Mouse (Mus musculus) neural tube, embryonic 14.5 days (tissue): ENCODE results near the gene Csmd2. TPM values are rescaled to one million over a fixed set of nuclear protein-coding genes. Genes with fewer than 3 reads are reported as not detected.

Experiments used
- ATAC-seq: fragments of 200-750 bp; cut with Nextera tagmentation; 2 replicates; pipeline ENCODE4 v1.8.0; 2017; ENCODE audit warnings: low read depth, mild to moderate bottlenecking, moderate TSS enrichment, moderate library complexity
- H3K27ac ChIP-seq: fragments of 300-500 bp; sonication (generic); 2 replicates; pipeline ENCODE4 v1.5.1; 2014; ENCODE audit warnings: low read depth, mild to moderate bottlenecking, control low read depth, low read length, moderate library complexity, mixed read lengths
- H3K27me3 ChIP-seq: fragments of 300-500 bp; sonication (generic); 2 replicates; pipeline ENCODE4 v1.6.1; 2014; ENCODE audit warnings: low read length; ENCODE audit not compliant: control insufficient read depth, insufficient read depth
- H3K36me3 ChIP-seq: fragments of 300-500 bp; sonication (generic); 2 replicates; pipeline ENCODE4 v1.6.1; 2014; ENCODE audit warnings: low read length, mixed read lengths; ENCODE audit not compliant: control insufficient read depth, insufficient read depth
- H3K4me1 ChIP-seq: fragments of 300-500 bp; sonication (generic); 2 replicates; pipeline ENCODE4 v1.6.1; 2014; ENCODE audit warnings: low read length; ENCODE audit not compliant: control insufficient read depth, insufficient read depth
- H3K4me2 ChIP-seq: fragments of 300-500 bp; sonication (generic); 2 replicates; pipeline ENCODE4 v1.6.1; 2014; ENCODE audit warnings: mild to moderate bottlenecking, low read depth, low read length, control low read depth
- H3K4me3 ChIP-seq: fragments of 300-500 bp; sonication (generic); 2 replicates; pipeline ENCODE4 v1.5.1; 2014; ENCODE audit warnings: low read depth, low read length, control low read depth, mixed read lengths
- H3K9ac ChIP-seq: fragments of 300-500 bp; sonication (generic); replicated peaks from 2 replicates; pipeline ENCODE4 v1.6.1; 2014; ENCODE audit warnings: low read depth, mild to moderate bottlenecking, control low read depth, low read length, mixed read lengths
- H3K9me3 ChIP-seq: fragments of 300-500 bp; sonication (generic); 2 replicates; pipeline ENCODE4 v1.6.1; 2016; ENCODE audit warnings: low read length; ENCODE audit not compliant: control insufficient read depth
- WGBS: fragments of 180-500 bp; shearing (Covaris S2); extraction: QIAGEN DNeasy Blood & Tissue Kit; methylation state at CpG from one replicate; pipeline ENCODE4 v1.1.7; 2014; 5-methylcytosine and 5-hydroxymethylcytosine counted together
- polyA plus RNA-seq: library from polyadenylated mRNA; unstranded; fragments of >200 nt; fragmentation: Nextera tagmentation; extraction: Ambion mirVana; gene quantifications from 2 replicates; pipeline ENCODE4 v1.2.1, GENCODE M21; 2014

The Csmd2 gene
- polyA plus RNA-seq, 1 experiment from 2014 or later, result 14.5 TPM

GRCm38 (mm10) chr4:128260907-128261560 lies 273.4 kb downstream of the Csmd2 start, which contains the start of gene Hmgb4:
Hmgb4 (minus strand) TSS chr4:128260957.
- 62% methylated on average over 8 of the region's 8 CpGs for WGBS
- H3K27me3 ChIP-seq, result no peaks in the 10 kb centered on the region
- H3K9ac ChIP-seq, result no peak within 1 kb of the TSS
- 0 out of 2 replicates have a peak within 1 kb of the TSS, but pooled peaks have one; percentile 22 for H3K27ac ChIP-seq
- H3K4me1 ChIP-seq, result no peaks in the 10 kb centered on the region
- no peak for ATAC-seq
- H3K4me3 ChIP-seq, result no peak within 1 kb of the TSS
- H3K36me3 ChIP-seq, result no peaks in the 10 kb centered on the region
- H3K4me2 ChIP-seq, result no peak within 1 kb of the TSS
- H3K9me3 ChIP-seq, result no peaks in the 10 kb centered on the region

GRCm38 (mm10) chr4:128264491-128264890 lies 276.8 kb downstream of the Csmd2 start:
- 0 out of 2 replicates have a peak, but pooled peaks cover 3% of the 10 kb centered on the region for H3K4me1 ChIP-seq
- ATAC-seq, result no peak
- WGBS, result 94% methylated on average over 5 of the region's 5 CpGs

GRCm38 (mm10) chr4:128265341-128265740 lies 277.7 kb downstream of the Csmd2 start:
- Histone ChIP-seq H3K9ac (no peak overlapping the region), H3K9me3 (no peaks in the 10 kb centered on the region), H3K36me3 (no peaks in the 10 kb centered on the region), H3K4me2 (no peak overlapping the region), H3K4me1 (0 out of 2 replicates have a peak, but pooled peaks cover 3% of the 10 kb centered on the region), H3K27ac (no peak overlapping the region), H3K4me3 (no peak overlapping the region), H3K27me3 (no peaks in the 10 kb centered on the region)
- ATAC-seq, result no peak
- WGBS, result 88% methylated on average over 3 of the region's 3 CpGs

More at GRCm38 (mm10) chr4:128264491-128264890, 276.8 kb downstream of the Csmd2 start:
- no peak overlapping the region for H3K27ac ChIP-seq
- no peak overlapping the region for H3K4me2 ChIP-seq
- no peak overlapping the region for H3K4me3 ChIP-seq
- no peak overlapping the region for H3K9ac ChIP-seq
- no peaks in the 10 kb centered on the region for H3K36me3 ChIP-seq
- no peaks in the 10 kb centered on the region for H3K27me3 ChIP-seq
- no peaks in the 10 kb centered on the region for H3K9me3 ChIP-seq

- ATAC-seq, result no peak
- Histone ChIP-seq H3K4me2 (no peak overlapping the region), H3K9me3 (no peaks in the 10 kb centered on the region), H3K9ac (no peak overlapping the region), H3K27ac (no peak overlapping the region), H3K27me3 (no peaks in the 10 kb centered on the region), H3K4me3 (no peak overlapping the region), H3K36me3 (no peaks in the 10 kb centered on the region), H3K4me1 (peaks cover 11% of the 10 kb centered on the region; the same call in 1 of the 2 replicates)
- WGBS, result 78% methylated on average over 9 of the region's 9 CpGs
Observed at GRCm38 (mm10) chr4:128269261-128269875, 281.7 kb downstream of the Csmd2 start.

GRCm38 (mm10) chr4:128270177-128270576 lies 282.5 kb downstream of the Csmd2 start:
- Histone ChIP-seq H3K9ac (no peak overlapping the region), H3K4me2 (no peak overlapping the region), H3K27me3 (no peaks in the 10 kb centered on the region), H3K4me3 (no peak overlapping the region), H3K36me3 (no peaks in the 10 kb centered on the region), H3K4me1 (peaks cover 11% of the 10 kb centered on the region; the same call in 1 of the 2 replicates), H3K27ac (no peak overlapping the region), H3K9me3 (no peaks in the 10 kb centered on the region)
- WGBS, result 44% methylated on average over 10 of the region's 10 CpGs
- no peak for ATAC-seq

- H3K27me3 ChIP-seq, result no peaks in the 10 kb centered on the region
Observed at GRCm38 (mm10) chr4:128270931-128271330, 283.3 kb downstream of the Csmd2 start.

GRCm38 (mm10) chr4:128272501-128272900 lies 284.8 kb downstream of the Csmd2 start:
- Histone ChIP-seq H3K4me1 (peaks cover 11% of the 10 kb centered on the region; the same call in 1 of the 2 replicates), H3K27me3 (no peaks in the 10 kb centered on the region), H3K9me3 (no peaks in the 10 kb centered on the region), H3K27ac (no peak overlapping the region; the same call in 1 of the 2 replicates), H3K4me2 (no peak overlapping the region), H3K36me3 (no peaks in the 10 kb centered on the region), H3K9ac (no peak overlapping the region), H3K4me3 (no peak overlapping the region)
- no peak; the same call in 1 of the 2 replicates for ATAC-seq
- WGBS, result 60% methylated on average over 6 of the region's 6 CpGs

More at GRCm38 (mm10) chr4:128270931-128271330, 283.3 kb downstream of the Csmd2 start:
- Histone ChIP-seq H3K9me3 (no peaks in the 10 kb centered on the region), H3K4me3 (no peak overlapping the region), H3K9ac (no peak overlapping the region), H3K4me1 (peaks cover 11% of the 10 kb centered on the region; the same call in 1 of the 2 replicates), H3K4me2 (no peak overlapping the region), H3K27ac (no peak overlapping the region), H3K36me3 (no peaks in the 10 kb centered on the region)
- no peak for ATAC-seq
- 61% methylated on average over 19 of the region's 19 CpGs for WGBS

GRCm38 (mm10) chr4:128273146-128273545 lies 285.5 kb downstream of the Csmd2 start:
- 58% methylated on average over 11 of the region's 11 CpGs for WGBS
- no peak overlapping the region for H3K4me2 ChIP-seq
- H3K27ac ChIP-seq, result no peak overlapping the region
- no peaks in the 10 kb centered on the region for H3K27me3 ChIP-seq
- no peaks in the 10 kb centered on the region for H3K36me3 ChIP-seq
- H3K4me1 ChIP-seq, result peaks cover 11% of the 10 kb centered on the region; the same call in 1 of the 2 replicates
- no peak overlapping the region for H3K4me3 ChIP-seq
- no peak for ATAC-seq
- H3K9ac ChIP-seq, result no peak overlapping the region
- H3K9me3 ChIP-seq, result no peaks in the 10 kb centered on the region

- WGBS, result 78% methylated on average over 5 of the region's 5 CpGs
- H3K27me3 ChIP-seq, result no peaks in the 10 kb centered on the region
- H3K4me1 ChIP-seq, result peaks cover 8% of the 10 kb centered on the region; the same call in 1 of the 2 replicates
- H3K9me3 ChIP-seq, result no peaks in the 10 kb centered on the region
- H3K36me3 ChIP-seq, result no peaks in the 10 kb centered on the region
- H3K9ac ChIP-seq, result no peak overlapping the region
- H3K4me3 ChIP-seq, result no peak overlapping the region
- H3K4me2 ChIP-seq, result no peak overlapping the region
- H3K27ac ChIP-seq, result no peak overlapping the region
- no peak for ATAC-seq
Observed at GRCm38 (mm10) chr4:128275116-128275515, 287.5 kb downstream of the Csmd2 start.
